Mouse (Mus musculus) CH12.LX (cell line): ENCODE results near the gene Hoxd8. TPM values are rescaled to one million over a fixed set of nuclear protein-coding genes. Genes with fewer than 3 reads are reported as not detected.

Source experiments
- DNase-seq: peaks from one replicate; pipeline ENCODE4 v3.0.0-alpha.2; 2013; ENCODE audit errors: extremely low read depth
- H3K27ac ChIP-seq: 2 replicates; pipeline ENCODE4 v1.5.1; 2012; ENCODE audit warnings: low read depth, mild to moderate bottlenecking, control low read depth, moderate library complexity; ENCODE audit not compliant: insufficient read depth
- H3K27me3 ChIP-seq: replicated peaks from 2 replicates; pipeline ENCODE3; 2012; ENCODE audit warnings: inconsistent platforms
- H3K36me3 ChIP-seq, 2 experiments: replicated peaks in 1 of 2; 2 replicates each; pipeline versions ENCODE3 to v1.6.1; 2012; ENCODE audit warnings: inconsistent platforms in 1 of 2, low read length in 1 of 2, mild to moderate bottlenecking in 1 of 2, mixed read lengths in 1 of 2, moderate library complexity in 1 of 2; ENCODE audit not compliant: control insufficient read depth in 1 of 2, insufficient read depth in 1 of 2
- H3K4me1 ChIP-seq, 2 experiments: 2 replicates each; pipeline ENCODE4 v1.6.1; 2012; ENCODE audit warnings: inconsistent platforms in 1 of 2, moderate library complexity in 1 of 2; ENCODE audit not compliant: insufficient read depth in 2 of 2, control insufficient read depth in 1 of 2
- H3K4me2 ChIP-seq: 2 replicates; pipeline ENCODE4 v1.6.1; 2012; ENCODE audit warnings: low read depth, mild to moderate bottlenecking, control low read depth; ENCODE audit not compliant: poor library complexity, insufficient read depth, severe bottlenecking
- H3K4me3 ChIP-seq, 3 experiments: fragments of 150-350 bp in 1 of 3; sonication (generic) in 1 of 3; replicated peaks in 1 of 3; 2 replicates each; pipeline versions ENCODE3 to v1.5.1; 2011 to 2012; ENCODE audit warnings: low read depth in 2 of 3, low read length in 2 of 3, mild to moderate bottlenecking in 2 of 3, moderate library complexity in 2 of 3, control low read depth in 1 of 3, improper control_type of control experiment in 1 of 3, inconsistent platforms in 1 of 3, mixed read lengths in 1 of 3; ENCODE audit not compliant: poor library complexity in 1 of 3
- H3K79me2 ChIP-seq: replicated peaks from 2 replicates; pipeline ENCODE4 v1.6.1; 2012; ENCODE audit warnings: mild to moderate bottlenecking, moderate library complexity; ENCODE audit not compliant: control insufficient read depth, poor library complexity, insufficient read depth, severe bottlenecking; ENCODE audit errors: extremely low read depth
- H3K9ac ChIP-seq: 2 replicates; pipeline ENCODE4 v1.6.1; 2012; ENCODE audit warnings: low read depth, mild to moderate bottlenecking, control low read depth, moderate library complexity; ENCODE audit not compliant: insufficient read depth
- H3K9me3 ChIP-seq: replicated peaks from 2 replicates; pipeline ENCODE3; 2012; ENCODE audit warnings: low read length, inconsistent platforms, mixed read lengths
- CHD2 ChIP-seq: IDR thresholded peaks from 2 replicates; pipeline ENCODE4 v1.6.1; 2011; ENCODE audit warnings: low read length, improper control_type of control experiment
- CTCF ChIP-seq, 2 experiments: IDR thresholded peaks in 1 of 2; conservative IDR thresholded peaks in 1 of 2; 2 replicates each; pipeline ENCODE4 v1.5.1; 2011 to 2012; ENCODE audit warnings: low read depth in 2 of 2, low read length in 2 of 2, improper control_type of control experiment in 1 of 2, inconsistent platforms in 1 of 2, mild to moderate bottlenecking in 1 of 2, moderate library complexity in 1 of 2
- E2F4 ChIP-seq: IDR thresholded peaks from 2 replicates; pipeline ENCODE4 v1.6.1; 2011; ENCODE audit warnings: low read depth, low read length, improper control_type of control experiment; ENCODE audit not compliant: insufficient replicate concordance
- ELF1 ChIP-seq: IDR thresholded peaks from 2 replicates; pipeline ENCODE4 v1.6.1; 2014; ENCODE audit warnings: low read depth, mild to moderate bottlenecking, inconsistent platforms, low read length, improper control_type of control experiment
- MAFK ChIP-seq: IDR thresholded peaks from 2 replicates; pipeline ENCODE4 v1.6.1; 2011; ENCODE audit warnings: low read length, improper control_type of control experiment; ENCODE audit not compliant: insufficient replicate concordance
- MAZ ChIP-seq: IDR thresholded peaks from 2 replicates; pipeline ENCODE4 v1.6.1; 2012; ENCODE audit warnings: low read depth, mild to moderate bottlenecking, inconsistent platforms, low read length, improper control_type of control experiment, moderate library complexity
- MEF2A ChIP-seq: IDR thresholded peaks from 2 replicates; pipeline ENCODE4 v1.6.1; 2014; ENCODE audit warnings: low read depth, mild to moderate bottlenecking, inconsistent platforms, low read length, improper control_type of control experiment, borderline replicate concordance
- MXI1 ChIP-seq: IDR thresholded peaks from 2 replicates; pipeline ENCODE4 v1.6.1; 2011; ENCODE audit warnings: mild to moderate bottlenecking, low read depth, low read length, improper control_type of control experiment
- MYC ChIP-seq: IDR thresholded peaks from 2 replicates; pipeline ENCODE4 v1.6.1; 2011; ENCODE audit warnings: low read depth, mild to moderate bottlenecking, improper control_type of control experiment, low read length
- RCOR1 ChIP-seq: conservative IDR thresholded peaks from 2 replicates; pipeline ENCODE4 v1.6.1; 2012; ENCODE audit warnings: low read depth, mild to moderate bottlenecking, inconsistent platforms, low read length, improper control_type of control experiment
- SIN3A ChIP-seq: IDR thresholded peaks from 2 replicates; pipeline ENCODE4 v1.6.1; 2012; ENCODE audit warnings: low read length, improper control_type of control experiment, inconsistent platforms
- TCF12 ChIP-seq: IDR thresholded peaks from 2 replicates; pipeline ENCODE4 v1.6.1; 2014; ENCODE audit warnings: low read depth, mild to moderate bottlenecking, inconsistent platforms, low read length, improper control_type of control experiment
- UBTF ChIP-seq: IDR thresholded peaks from 2 replicates; pipeline ENCODE4 v1.6.1; 2012; ENCODE audit warnings: low read depth, mild to moderate bottlenecking, inconsistent platforms, low read length, improper control_type of control experiment, moderate library complexity
- USF2 ChIP-seq: conservative IDR thresholded peaks from 2 replicates; pipeline ENCODE4 v1.6.1; 2011; ENCODE audit warnings: low read depth, low read length, improper control_type of control experiment
- ZKSCAN1 ChIP-seq: IDR thresholded peaks from 2 replicates; pipeline ENCODE4 v1.6.1; 2012; ENCODE audit warnings: low read depth, inconsistent platforms, low read length, improper control_type of control experiment, borderline replicate concordance
- ZMIZ1 ChIP-seq: IDR thresholded peaks from 2 replicates; pipeline ENCODE4 v1.6.1; 2012; ENCODE audit warnings: low read depth, mild to moderate bottlenecking, inconsistent platforms, low read length, improper control_type of control experiment
- dilution Hi-C: fragments of 300-500 bp; cut with MboI; formaldehyde crosslinking; loops from 2 replicates; pipeline ENCODE4 v1.14.3; 2020; ENCODE audit warnings: low sequenced_read_pairs; ENCODE audit not compliant: extremely low pct_unique_long_range_greater_than_20kb, extremely low pct_ligation_motif_present
- in situ Hi-C: fragments of 300-500 bp; cut with MboI; formaldehyde crosslinking; loops from 3 replicates; pipeline ENCODE4 v1.14.3; 2019; ENCODE audit warnings: low sequenced_read_pairs, low pct_ligation_motif_present, low pct_unique_long_range_greater_than_20kb, mixed read lengths
- polyA plus RNA-seq: library from polyadenylated mRNA; unstranded; fragments of >175 nt; gene quantifications from 2 replicates; pipeline ENCODE4 v1.2.1, GENCODE M21; 2012; ENCODE audit warnings: low read depth; ENCODE audit not compliant: insufficient read length
- total RNA-seq, 2 experiments: library from RNA; depleted of rRNA; stranded (reverse); fragments of 300-350 nt in 1 of 2; fragments of >200 nt in 1 of 2; gene quantifications; 2 replicates each; pipeline ENCODE4 v1.2.3; 2012 to 2014

Gene Hoxd8
- total and polyA plus RNA-seq, 3 experiments: 0.20 to 0.31 TPM; not detected in 1

DNA sequence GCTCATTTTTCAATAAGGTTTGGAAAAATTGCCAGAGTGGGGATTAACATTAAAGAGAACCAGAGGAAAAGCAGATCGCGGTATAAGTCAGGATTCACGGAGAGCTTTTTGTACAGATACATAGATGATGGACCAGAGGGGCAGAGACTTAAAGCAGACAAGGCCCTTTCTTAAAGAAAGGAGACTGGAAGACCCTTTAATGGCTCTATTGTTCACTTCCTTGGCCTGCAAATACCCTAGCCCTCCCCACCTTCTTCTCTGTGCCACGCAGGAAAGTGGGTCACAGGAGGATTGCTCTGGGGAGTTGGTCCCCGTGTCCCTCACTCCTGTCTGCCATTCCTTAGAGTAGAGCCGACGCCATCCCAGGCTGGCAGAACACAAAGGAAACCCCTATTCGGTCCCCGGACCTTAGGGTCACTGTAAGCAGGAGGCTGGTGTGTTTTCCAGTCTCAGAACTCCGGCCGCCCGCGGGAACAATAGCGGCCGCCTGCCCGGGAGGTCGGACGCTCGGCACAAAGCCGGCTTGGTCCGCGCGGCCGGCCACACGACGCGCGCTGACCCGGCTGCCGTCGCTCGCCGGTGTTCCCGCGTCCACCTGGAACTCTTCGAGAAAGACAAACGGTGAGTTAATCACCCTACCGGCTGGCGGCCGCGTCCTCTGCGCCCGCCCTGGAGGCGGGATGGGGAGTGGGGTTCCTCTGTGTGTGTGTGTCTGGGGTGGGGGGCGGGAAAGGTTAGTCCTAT lies 48.2 kb downstream of the Hoxd8 start:
- Histone ChIP-seq H3K9me3 (no peaks in the 10 kb centered on the region), H3K4me2 (no peak overlapping the region), H3K4me3 (no peak overlapping the region), H3K36me3 (peaks cover 0 to under 1% of the 10 kb centered on the region in 2 experiments), H3K9ac (no peak overlapping the region), H3K79me2 (no peaks in the 10 kb centered on the region), H3K27ac (no peak overlapping the region), H3K4me1 (peaks cover 0 to 12% of the 10 kb centered on the region in 2 experiments; a peak in 2 of 4 replicates), H3K27me3 (no peaks in the 10 kb centered on the region)
- in situ Hi-C loops (no loop called here), dilution Hi-C loops (no loop called here)
- TF ChIP-seq E2F4 (no peak), MXI1 (no peak), ZMIZ1 (no peak), MAZ (no peak), MAFK (no peak), CTCF (conservative IDR thresholded peaks at IDR 0.05 in 1 of 2, IDR thresholded peaks at IDR 0.05 in 1 of 2; ENCODE audit: low read depth in 2 of 2, low read length in 2 of 2) (no peak), SIN3A (no peak), TCF12 (no peak), USF2 (no peak), RCOR1 (no peak), UBTF (no peak), ZKSCAN1 (no peak)
- no peak for DNase-seq

DNA sequence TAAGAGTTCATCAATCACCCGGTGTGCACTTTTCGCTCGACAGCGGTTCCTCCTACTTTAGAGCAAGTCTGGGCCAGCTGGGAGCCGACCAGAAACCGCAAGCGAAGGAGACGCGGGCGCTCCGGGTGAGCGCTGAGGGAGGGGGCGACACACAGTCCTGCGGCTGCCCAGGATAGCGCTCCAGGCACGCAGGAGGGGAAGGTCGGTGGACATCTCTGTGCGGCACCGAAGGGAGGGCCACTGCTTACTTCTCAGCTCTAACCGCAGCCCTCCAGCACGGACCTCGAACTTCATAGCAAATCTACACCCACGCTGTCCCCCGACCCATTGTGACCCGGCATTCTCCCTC lies 48.7 kb downstream of the Hoxd8 start:
- in situ Hi-C loops: no loop called here
- no peak overlapping the region for H3K4me2 ChIP-seq
- H3K4me1 ChIP-seq: peaks cover 0 to 12% of the 10 kb centered on the region in 2 experiments; a peak in 2 of 4 replicates
- H3K9me3 ChIP-seq: no peaks in the 10 kb centered on the region
- H3K27me3 ChIP-seq: no peaks in the 10 kb centered on the region
- H3K36me3 ChIP-seq: no peaks in the 10 kb centered on the region
- H3K79me2 ChIP-seq: no peaks in the 10 kb centered on the region
- no peak overlapping the region for H3K4me3 ChIP-seq
- no peak for DNase-seq
- dilution Hi-C loops: no loop called here
- TF ChIP-seq MYC (no peak), USF2 (no peak), MEF2A (no peak), ZMIZ1 (no peak), CHD2 (no peak), MAZ (no peak), ELF1 (no peak), MXI1 (no peak), RCOR1 (no peak)
- TF ChIP-seq, all 38 proteins: peak for 0
- H3K9ac ChIP-seq: no peak overlapping the region
- no peak overlapping the region for H3K27ac ChIP-seq
